Mouse (Mus musculus): ENCODE data around the gene Aldh3b1.

GRCm38 (mm10) chr19:3948546-3948945 lies 18.9 kb upstream of the Aldh3b1 start:
- TF ChIP-seq GATA1 (IDR thresholded peaks at IDR 0.05; ENCODE audit: low read length) = no peak
- no peak for TF ChIP-seq TAL1 (IDR thresholded peaks at IDR 0.05; ENCODE audit: low read length)

All from erythroblast, embryonic 14.5 days (primary cell).